Mouse (Mus musculus) embryo, embryonic 9.5 days (tissue): ENCODE measurements around the gene Cadm1.
A peak's percentile ranks its signal among the peaks of the same experiment; 100 is the strongest.

Experiments
- DNase-seq: peaks from one replicate; pipeline ENCODE4 v3.0.0-alpha.2; 2017; ENCODE audit errors: extremely low spot score

Gene Cadm1

GRCm38 (mm10) chr9:47738799-47739198 lies 208.8 kb downstream of the Cadm1 start:
- DNase-seq = no peak

- peak; percentile 20 for DNase-seq
Observed at GRCm38 (mm10) chr9:47739276-47739675, 209.3 kb downstream of the Cadm1 start.

GRCm38 (mm10) chr9:47741751-47742150 lies 211.8 kb downstream of the Cadm1 start:
- DNase-seq = no peak

GRCm38 (mm10) chr9:47744916-47745315 lies 214.9 kb downstream of the Cadm1 start:
- no peak for DNase-seq

GRCm38 (mm10) chr9:47745716-47746115 lies 215.7 kb downstream of the Cadm1 start:
- no peak for DNase-seq

- no peak for DNase-seq
Observed at GRCm38 (mm10) chr9:47749160-47749559, 219.2 kb downstream of the Cadm1 start.

- no peak for DNase-seq
Observed at GRCm38 (mm10) chr9:47752516-47752915, 222.5 kb downstream of the Cadm1 start.

- DNase-seq = no peak
Observed at GRCm38 (mm10) chr9:47753127-47753526, 223.2 kb downstream of the Cadm1 start.

GRCm38 (mm10) chr9:47755119-47755518 lies 225.1 kb downstream of the Cadm1 start:
- DNase-seq = no peak

GRCm38 (mm10) chr9:47757798-47758197 lies 227.8 kb downstream of the Cadm1 start:
- no peak for DNase-seq

- DNase-seq = no peak
Observed at GRCm38 (mm10) chr9:47758320-47758719, 228.3 kb downstream of the Cadm1 start.

GRCm38 (mm10) chr9:47759807-47760206 lies 229.8 kb downstream of the Cadm1 start:
- no peak for DNase-seq

- no peak for DNase-seq
Observed at GRCm38 (mm10) chr9:47761601-47762000, 231.6 kb downstream of the Cadm1 start.

- no peak for DNase-seq
Observed at GRCm38 (mm10) chr9:47762913-47763312, 232.9 kb downstream of the Cadm1 start.

GRCm38 (mm10) chr9:47764920-47765319 lies 234.9 kb downstream of the Cadm1 start:
- no peak for DNase-seq

GRCm38 (mm10) chr9:47765323-47765722 lies 235.3 kb downstream of the Cadm1 start:
- DNase-seq = no peak

GRCm38 (mm10) chr9:47766342-47766741 lies 236.4 kb downstream of the Cadm1 start:
- DNase-seq = no peak

- DNase-seq = no peak
Observed at GRCm38 (mm10) chr9:47770836-47771235, 240.9 kb downstream of the Cadm1 start.

GRCm38 (mm10) chr9:47771953-47772352 lies 242.0 kb downstream of the Cadm1 start:
- DNase-seq = no peak

GRCm38 (mm10) chr9:47772750-47773149 lies 242.8 kb downstream of the Cadm1 start:
- DNase-seq = no peak

GRCm38 (mm10) chr9:47776941-47777919 lies 247.3 kb downstream of the Cadm1 start:
- DNase-seq = no peak

- DNase-seq = no peak
Observed at GRCm38 (mm10) chr9:47778438-47778837, 248.5 kb downstream of the Cadm1 start.

GRCm38 (mm10) chr9:47779291-47779690 lies 249.3 kb downstream of the Cadm1 start:
- DNase-seq = no peak
